Mouse (Mus musculus) induced T-regulatory cell, adult 2 months (primary cell): Measurements from ENCODE around the gene Cryab.
A peak's percentile ranks its signal among the peaks of the same experiment; 100 is the strongest.

Source experiments
- DNase-seq: peaks from one replicate; pipeline ENCODE4 v3.0.0-alpha.2; 2012; ENCODE audit warnings: low read depth

Cryab gene

GRCm38 (mm10) chr9:50742744-50743143, 8.4 kb upstream of the Cryab start:
- DNase-seq: no peak

- no peak for DNase-seq
Observed at GRCm38 (mm10) chr9:50745806-50746205, 5.3 kb upstream of the Cryab start.

GRCm38 (mm10) chr9:50746214-50746677, 4.9 kb upstream of the Cryab start, which contains the start of gene 2310030G06Rik:
Gene 2310030G06Rik, minus strand, starts transcription at chr9:50746536.
- DNase-seq: no peak

- DNase-seq: no peak
Observed at GRCm38 (mm10) chr9:50750706-50751105, 419 bp upstream of the Cryab start.

- no peak for DNase-seq
Observed at GRCm38 (mm10) chr9:50752054-50752602, 1.0 kb downstream of the Cryab start, which contains the start of gene Hspb2. Gene Hspb2, minus strand, starts transcription at chr9:50752354.

- DNase-seq: no peak
Observed at GRCm38 (mm10) chr9:50752784-50753615, 1.9 kb downstream of the Cryab start.

GRCm38 (mm10) chr9:50753947-50754346, 2.8 kb downstream of the Cryab start:
- DNase-seq: no peak

- no peak for DNase-seq
Observed at GRCm38 (mm10) chr9:50756711-50757110, 5.6 kb downstream of the Cryab start.

- DNase-seq: no peak
Observed at GRCm38 (mm10) chr9:50761520-50762243, 10.6 kb downstream of the Cryab start.

- DNase-seq: peak; percentile 31
Observed at GRCm38 (mm10) chr9:50763331-50763730, 12.2 kb downstream of the Cryab start.

GRCm38 (mm10) chr9:50767531-50768106, 16.5 kb downstream of the Cryab start:
- no peak for DNase-seq

GRCm38 (mm10) chr9:50768107-50769002, 17.2 kb downstream of the Cryab start, which contains the start of gene Fdxacb1:
Gene Fdxacb1, plus strand, starts transcription at chr9:50768236.
- DNase-seq: peak; percentile 99

GRCm38 (mm10) chr9:50770011-50770410, 18.9 kb downstream of the Cryab start:
- DNase-seq: no peak

- peak; percentile 36 for DNase-seq
Observed at GRCm38 (mm10) chr9:50774026-50774462, 22.9 kb downstream of the Cryab start.

GRCm38 (mm10) chr9:50774991-50775612, 24.0 kb downstream of the Cryab start, which contains the start of the genes Alg9 and 1110032A03Rik:
Gene Alg9, plus strand, starts transcription at chr9:50775019.
Gene 1110032A03Rik, minus strand, starts transcription at chr9:50775520.
- peak; percentile 92 for DNase-seq

GRCm38 (mm10) chr9:50775662-50776126, 24.6 kb downstream of the Cryab start:
- peak; percentile 50 for DNase-seq

GRCm38 (mm10) chr9:50776162-50776760, 25.1 kb downstream of the Cryab start:
- no peak for DNase-seq

GRCm38 (mm10) chr9:50782155-50782554, 31.0 kb downstream of the Cryab start:
- DNase-seq: peak; percentile 76

GRCm38 (mm10) chr9:50795266-50795665, 44.1 kb downstream of the Cryab start:
- DNase-seq: no peak

GRCm38 (mm10) chr9:50796776-50797175, 45.7 kb downstream of the Cryab start:
- DNase-seq: no peak
